Mouse (Mus musculus): ENCODE data around the gene Chmp5.

Chmp5 gene

GRCm38 (mm10) chr4:40946516-40947121 lies 1.6 kb upstream of the Chmp5 start:
- DNase-seq (ENCODE audit: extremely low spot score, low read depth, low spot score), result no peak

GRCm38 (mm10) chr4:40947565-40948159 lies 545 bp upstream of the Chmp5 start:
- no peak for DNase-seq (ENCODE audit: extremely low spot score, low read depth, low spot score)

- no peak for DNase-seq (ENCODE audit: extremely low spot score, low read depth, low spot score)
Observed at GRCm38 (mm10) chr4:40953521-40953920, 5.3 kb downstream of the Chmp5 start.

- no peak for DNase-seq (ENCODE audit: extremely low spot score, low read depth, low spot score)
Observed at GRCm38 (mm10) chr4:40955942-40956341, 7.7 kb downstream of the Chmp5 start.

GRCm38 (mm10) chr4:40963536-40963935 lies 15.3 kb downstream of the Chmp5 start:
- DNase-seq (ENCODE audit: extremely low spot score, low read depth, low spot score), result no peak

GRCm38 (mm10) chr4:40969161-40969560 lies 21.0 kb downstream of the Chmp5 start:
- no peak for DNase-seq (ENCODE audit: extremely low spot score, low read depth, low spot score)

GRCm38 (mm10) chr4:40969781-40970591 lies 21.8 kb downstream of the Chmp5 start:
- no peak for DNase-seq (ENCODE audit: extremely low spot score, low read depth, low spot score)

GRCm38 (mm10) chr4:40970592-40970841 lies 22.3 kb downstream of the Chmp5 start:
- DNase-seq (ENCODE audit: extremely low spot score, low read depth, low spot score), result no peak

GRCm38 (mm10) chr4:40970842-40971701 lies 22.9 kb downstream of the Chmp5 start, which contains the start of gene Nfx1:
Gene Nfx1, plus strand, starts transcription at chr4:40970906.
- DNase-seq (ENCODE audit: extremely low spot score, low read depth, low spot score), result peak; percentile 76

- no peak for DNase-seq (ENCODE audit: extremely low spot score, low read depth, low spot score)
Observed at GRCm38 (mm10) chr4:40971744-40972143, 23.5 kb downstream of the Chmp5 start.

GRCm38 (mm10) chr4:40974011-40974410 lies 25.8 kb downstream of the Chmp5 start:
- DNase-seq (ENCODE audit: extremely low spot score, low read depth, low spot score), result no peak

GRCm38 (mm10) chr4:40975678-40976077 lies 27.5 kb downstream of the Chmp5 start:
- DNase-seq (ENCODE audit: extremely low spot score, low read depth, low spot score), result no peak

- DNase-seq (ENCODE audit: extremely low spot score, low read depth, low spot score), result no peak
Observed at GRCm38 (mm10) chr4:40976651-40977050, 28.4 kb downstream of the Chmp5 start.

- no peak for DNase-seq (ENCODE audit: extremely low spot score, low read depth, low spot score)
Observed at GRCm38 (mm10) chr4:40979430-40979829, 31.2 kb downstream of the Chmp5 start.

GRCm38 (mm10) chr4:40982486-40982885 lies 34.3 kb downstream of the Chmp5 start:
- DNase-seq (ENCODE audit: extremely low spot score, low read depth, low spot score), result no peak

GRCm38 (mm10) chr4:40983686-40984085 lies 35.5 kb downstream of the Chmp5 start:
- DNase-seq (ENCODE audit: extremely low spot score, low read depth, low spot score), result no peak

GRCm38 (mm10) chr4:40989633-40990032 lies 41.4 kb downstream of the Chmp5 start:
- DNase-seq (ENCODE audit: extremely low spot score, low read depth, low spot score), result no peak

- DNase-seq (ENCODE audit: extremely low spot score, low read depth, low spot score), result no peak
Observed at GRCm38 (mm10) chr4:40996302-40996701, 48.1 kb downstream of the Chmp5 start.

GRCm38 (mm10) chr4:40997916-40998315 lies 49.7 kb downstream of the Chmp5 start:
- DNase-seq (ENCODE audit: extremely low spot score, low read depth, low spot score), result no peak

- no peak for DNase-seq (ENCODE audit: extremely low spot score, low read depth, low spot score)
Observed at GRCm38 (mm10) chr4:41000271-41000670, 52.1 kb downstream of the Chmp5 start.

- no peak for DNase-seq (ENCODE audit: extremely low spot score, low read depth, low spot score)
Observed at GRCm38 (mm10) chr4:41000842-41001639, 52.8 kb downstream of the Chmp5 start.

All from hindlimb bud, embryonic 11.5 days (tissue).